Mouse (Mus musculus): ENCODE data around the gene Zfp628.

DNA sequence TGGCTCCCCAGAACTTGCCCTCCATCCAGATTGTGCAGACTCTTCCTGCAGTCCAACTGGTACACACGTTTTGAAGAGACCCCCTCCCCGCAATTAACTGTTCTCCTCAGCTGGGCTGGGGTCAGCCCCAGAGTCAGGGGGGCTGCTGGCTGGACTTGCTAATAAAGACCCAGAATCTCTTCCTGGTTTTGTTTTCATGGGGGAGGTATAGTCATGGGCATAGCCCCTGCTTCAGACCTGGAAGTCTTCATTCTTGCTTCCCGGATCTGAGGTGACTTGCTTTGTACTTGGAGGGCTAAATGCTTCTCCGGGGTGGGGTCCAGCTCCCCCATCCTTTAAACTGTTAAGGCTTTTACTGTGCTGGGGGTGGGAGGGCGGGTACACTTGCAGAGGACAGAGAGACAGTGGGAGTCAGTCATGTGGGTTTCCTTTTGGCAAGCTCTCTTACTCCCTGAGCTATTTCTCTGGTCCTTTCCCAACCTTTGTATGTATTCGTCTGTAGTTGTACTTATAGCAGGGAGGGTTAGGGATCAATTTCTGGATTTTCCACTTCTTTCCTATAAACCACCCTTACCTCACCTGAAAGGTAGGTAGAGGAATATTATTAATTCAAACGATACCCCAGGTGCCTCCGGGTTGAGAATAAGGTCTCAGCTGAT, 6.9 kb downstream of the Zfp628 start, which contains the start of gene Nat14:
- TF ChIP-seq CTCF (conservative IDR thresholded peaks at IDR 0.05; ENCODE audit: insufficient read depth, insufficient read length, low read depth, low read length) (no peak), POLR2A (IDR thresholded peaks at IDR 0.05; ENCODE audit: low read depth, low read length) (no peak)
